Mouse (Mus musculus) small intestine, adult 2 months (tissue): ENCODE measurements at regions not wholly inside any gene's neighbourhood (a gene's known extent, or its start where the extent isn't known, plus 50 kb on each side); places are given as distances from the start of the nearest gene placed in this dataset.

Source experiments
- H3K27ac ChIP-seq: fragments of 200-500 bp; 2 replicates; pipeline ENCODE4 v1.5.1; 2012; ENCODE audit warnings: low read depth, low read length, control low read depth, inconsistent platforms; ENCODE audit not compliant: insufficient read depth
- H3K27me3 ChIP-seq: fragments of 200-500 bp; 2 replicates; pipeline ENCODE4 v1.6.1; 2012; ENCODE audit warnings: mild to moderate bottlenecking, moderate library complexity, low read length, inconsistent platforms; ENCODE audit not compliant: control insufficient read depth, insufficient read depth
- H3K36me3 ChIP-seq: fragments of 200-500 bp; 2 replicates; pipeline ENCODE4 v1.6.1; 2012; ENCODE audit warnings: mild to moderate bottlenecking, low read length, control low read depth, inconsistent platforms; ENCODE audit not compliant: control insufficient read depth, insufficient read depth
- H3K4me1 ChIP-seq: fragments of 200-500 bp; 2 replicates; pipeline ENCODE4 v1.6.1; 2012; ENCODE audit warnings: low read length, inconsistent platforms, mixed read lengths; ENCODE audit not compliant: control insufficient read depth, insufficient read depth, insufficient read length
- H3K4me3 ChIP-seq: fragments of 200-500 bp; 2 replicates; pipeline ENCODE4 v1.5.1; 2012; ENCODE audit warnings: low read depth, mild to moderate bottlenecking, control low read depth, inconsistent platforms, low read length, moderate library complexity
- CTCF ChIP-seq: fragments of 200-500 bp; IDR thresholded peaks from 2 replicates; pipeline ENCODE4 v1.5.1; 2012; ENCODE audit warnings: low read depth, mild to moderate bottlenecking, control low read depth, inconsistent platforms, low read length, moderate library complexity, mixed read lengths; ENCODE audit not compliant: insufficient replicate concordance, insufficient read length; ENCODE audit errors: extremely low read depth
- POLR2A ChIP-seq: fragments of 200-500 bp; IDR thresholded peaks from 2 replicates; pipeline ENCODE4 v1.6.1; 2012; ENCODE audit warnings: low read depth, mild to moderate bottlenecking, control low read depth, inconsistent platforms, low read length, moderate library complexity
- WGBS: fragments of 180-500 bp; shearing (Covaris S2); methylation state at CpG from one replicate; pipeline ENCODE4 v1.1.7; 2018; 5-methylcytosine and 5-hydroxymethylcytosine counted together

DNA sequence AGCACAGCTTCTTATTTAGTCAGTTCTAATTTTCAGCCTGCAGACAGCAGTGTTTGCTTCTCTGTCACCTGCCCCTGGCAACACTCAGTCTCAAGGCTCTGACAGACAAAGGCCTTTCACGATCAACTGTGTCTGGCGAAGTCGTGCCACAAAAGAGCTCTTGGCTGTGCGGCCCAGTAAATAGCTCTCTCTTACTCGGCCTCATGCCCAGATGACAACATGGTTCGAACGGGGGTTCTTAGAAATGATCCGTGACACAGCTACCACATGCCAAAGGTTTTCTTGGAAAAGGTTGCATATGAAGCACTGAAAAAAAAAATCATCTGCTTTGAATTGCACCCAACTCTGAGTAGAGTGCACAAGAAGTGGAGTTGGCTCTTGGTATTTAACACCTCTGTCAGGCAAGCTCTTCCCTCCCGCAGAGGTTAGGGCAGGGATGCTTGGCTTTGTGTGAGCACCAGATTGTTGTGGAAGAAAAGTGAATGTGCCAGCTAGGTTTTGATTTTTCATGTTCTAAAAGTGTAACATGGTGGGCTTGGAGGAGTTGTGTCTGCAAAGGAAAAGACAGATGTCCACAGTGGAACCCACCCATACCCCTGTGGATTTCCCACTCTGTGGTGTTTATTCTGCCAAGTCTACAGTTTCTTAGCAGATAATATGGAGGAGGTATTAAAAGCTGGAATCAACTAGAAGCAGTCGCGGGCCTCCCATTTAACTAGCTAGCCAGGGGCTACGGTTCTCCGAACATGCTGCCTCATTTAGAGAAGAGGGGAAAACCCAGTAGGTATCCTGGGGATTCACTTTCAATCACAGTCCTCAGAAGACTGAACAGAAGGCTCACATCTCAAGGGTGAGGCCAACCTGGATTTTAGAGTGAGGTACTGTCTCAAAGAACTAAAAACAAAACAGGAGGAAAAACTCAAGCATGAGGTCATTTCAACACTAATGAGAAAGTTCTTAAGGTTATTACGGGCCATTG is 120.0 kb upstream of the Stmnd1 start:
- TF ChIP-seq CTCF (no peak), POLR2A (no peak)
- WGBS: 81% methylated on average over 14 of the region's 14 CpGs

DNA sequence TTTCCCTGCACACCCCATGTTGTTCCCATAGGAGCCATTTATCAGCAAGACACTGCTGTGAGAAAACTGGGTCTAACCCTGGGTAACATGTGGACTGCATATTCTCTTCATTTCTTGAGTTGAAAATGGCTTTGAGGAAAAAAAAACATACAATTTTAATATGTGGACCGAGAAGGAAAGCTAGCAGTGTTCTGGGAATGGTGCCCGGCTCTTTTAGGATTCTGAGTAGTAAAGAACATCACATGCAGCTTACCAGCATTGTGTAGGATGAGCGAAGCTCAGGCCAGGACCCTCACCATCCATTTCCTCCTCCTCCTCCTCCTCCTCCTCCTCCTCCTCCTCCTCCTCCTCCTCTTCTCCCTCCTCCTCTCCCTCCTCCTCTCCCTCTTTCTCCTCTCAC is 133.5 kb upstream of the Stmnd1 start:
- no peaks in the 10 kb centered on the region for H3K27me3 ChIP-seq
- no peak overlapping the region for H3K27ac ChIP-seq
- H3K4me3 ChIP-seq: no peak overlapping the region
- 81% methylated on average over 3 of the region's 3 CpGs for WGBS
- H3K36me3 ChIP-seq: no peaks in the 10 kb centered on the region
- TF ChIP-seq CTCF (no peak), POLR2A (no peak)
- H3K4me1 ChIP-seq: no peaks in the 10 kb centered on the region

More for the DNA sequence above, 120.0 kb upstream of the Stmnd1 start:
- no peaks in the 10 kb centered on the region for H3K4me1 ChIP-seq
- H3K27me3 ChIP-seq: no peaks in the 10 kb centered on the region
- no peak overlapping the region for H3K4me3 ChIP-seq
- no peak overlapping the region for H3K27ac ChIP-seq
- H3K36me3 ChIP-seq: no peaks in the 10 kb centered on the region

DNA sequence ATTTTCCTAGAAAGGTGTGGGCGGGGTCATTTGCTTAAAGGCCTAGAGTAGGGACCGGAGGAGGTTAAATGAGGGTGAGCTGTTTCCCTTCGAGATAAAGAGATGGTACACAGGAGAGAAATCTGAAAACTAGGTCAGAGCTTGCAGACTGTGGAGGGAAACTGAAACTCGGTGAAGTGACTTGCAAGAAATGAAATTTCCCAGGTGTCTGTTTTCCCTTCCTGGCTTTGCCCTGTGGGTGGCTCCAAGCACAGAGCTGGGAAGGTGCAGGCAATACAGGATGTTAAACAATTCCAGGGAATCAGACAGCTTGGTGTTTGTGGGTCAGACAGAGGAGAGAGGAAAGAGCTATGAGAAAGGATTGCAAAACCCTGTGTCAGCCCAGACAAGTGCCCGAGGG is 134.3 kb upstream of the Stmnd1 start:
- Histone ChIP-seq H3K4me3 (no peak overlapping the region), H3K27ac (no peak overlapping the region), H3K27me3 (no peaks in the 10 kb centered on the region), H3K36me3 (no peaks in the 10 kb centered on the region), H3K4me1 (no peaks in the 10 kb centered on the region)
- TF ChIP-seq POLR2A: no peak
- TF ChIP-seq CTCF: no peak
- WGBS: 55% methylated on average over 5 of the region's 5 CpGs

DNA sequence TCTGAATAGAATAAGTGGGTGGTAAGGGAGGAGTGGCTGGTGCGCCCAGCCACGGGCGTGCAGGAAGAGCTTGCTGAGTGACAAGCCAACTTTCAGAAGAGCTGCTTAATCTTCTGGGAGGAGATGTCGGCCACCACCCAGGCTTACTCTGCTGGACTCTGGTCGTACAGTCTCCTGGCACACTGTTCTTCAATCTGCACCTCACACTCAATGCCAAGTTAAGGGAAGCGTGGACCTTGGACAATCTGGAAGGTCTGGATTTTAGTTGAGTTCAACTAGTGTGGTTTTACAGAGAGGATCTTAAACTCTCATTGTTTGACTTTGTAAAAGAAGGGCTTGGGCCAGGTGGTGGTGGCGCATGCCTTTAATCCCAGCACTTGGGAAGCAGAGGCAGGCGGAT is 138.1 kb upstream of the Stmnd1 start:
- TF ChIP-seq CTCF (no peak), POLR2A (no peak)
- no peaks in the 10 kb centered on the region for H3K4me1 ChIP-seq
- H3K36me3 ChIP-seq: no peaks in the 10 kb centered on the region
- no peak overlapping the region for H3K4me3 ChIP-seq
- 78% methylated on average over 8 of the region's 8 CpGs for WGBS
- no peak overlapping the region for H3K27ac ChIP-seq
- no peaks in the 10 kb centered on the region for H3K27me3 ChIP-seq

DNA sequence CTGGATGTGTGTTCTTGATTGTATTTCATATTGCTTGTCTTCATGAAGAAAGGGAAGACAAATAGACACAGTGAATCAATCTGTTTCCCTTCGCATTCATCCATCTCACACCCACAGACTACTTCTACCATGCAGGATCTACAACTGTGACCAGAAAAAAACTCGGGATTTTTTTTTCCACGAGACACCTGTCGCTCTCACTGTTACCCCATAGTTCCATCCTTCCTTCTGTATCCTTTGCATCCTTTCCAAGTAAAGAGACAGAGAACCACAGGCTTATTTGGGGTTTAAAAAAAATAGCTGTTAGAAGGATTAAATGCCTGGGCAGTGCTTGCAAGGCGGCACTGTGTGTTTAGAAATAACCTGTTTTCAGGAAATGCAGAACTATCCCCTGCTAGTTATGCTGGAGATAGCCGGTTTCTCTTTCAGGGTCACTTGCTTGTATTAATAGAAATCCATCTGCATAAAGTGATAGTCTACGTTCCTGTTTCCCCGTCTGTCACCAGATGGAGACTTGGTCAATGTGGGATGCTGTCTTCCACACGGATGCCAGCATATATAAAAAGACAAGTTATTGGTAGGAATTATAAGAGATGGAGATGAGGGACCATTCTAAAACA is 144.2 kb upstream of the Stmnd1 start:
- WGBS: 88% methylated on average over 9 of the region's 9 CpGs
- no peaks in the 10 kb centered on the region for H3K27me3 ChIP-seq
- no peak overlapping the region for H3K27ac ChIP-seq
- H3K36me3 ChIP-seq: no peaks in the 10 kb centered on the region
- H3K4me1 ChIP-seq: no peaks in the 10 kb centered on the region
- TF ChIP-seq CTCF (no peak), POLR2A (no peak)
- no peak overlapping the region for H3K4me3 ChIP-seq

DNA sequence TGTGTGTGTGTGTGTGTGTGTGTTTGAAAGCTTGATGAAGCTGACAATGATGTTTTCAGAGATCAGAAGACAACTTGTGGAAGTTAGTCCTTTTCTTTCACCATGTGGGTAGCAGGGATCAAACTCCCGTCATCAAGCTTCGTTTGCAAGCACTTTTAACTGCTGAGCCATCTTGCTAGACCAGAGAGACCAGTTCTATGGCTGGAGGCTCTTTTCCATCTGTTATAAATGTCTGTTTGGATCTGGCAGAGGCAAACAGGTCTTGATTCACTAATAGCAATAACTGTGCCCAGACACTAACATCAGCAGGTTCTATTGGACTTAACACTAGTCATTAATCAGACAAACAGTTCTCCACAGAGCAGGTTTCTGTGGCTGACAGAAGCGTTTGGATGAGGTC is 150.1 kb upstream of the Stmnd1 start:
- 48% methylated on average over 3 of the region's 3 CpGs for whole genome bisulfite sequencing
- Histone ChIP-seq H3K36me3 (no peaks in the 10 kb centered on the region), H3K27me3 (no peaks in the 10 kb centered on the region), H3K4me3 (no peak overlapping the region), H3K4me1 (no peaks in the 10 kb centered on the region), H3K27ac (no peak overlapping the region)
- TF ChIP-seq POLR2A: no peak

DNA sequence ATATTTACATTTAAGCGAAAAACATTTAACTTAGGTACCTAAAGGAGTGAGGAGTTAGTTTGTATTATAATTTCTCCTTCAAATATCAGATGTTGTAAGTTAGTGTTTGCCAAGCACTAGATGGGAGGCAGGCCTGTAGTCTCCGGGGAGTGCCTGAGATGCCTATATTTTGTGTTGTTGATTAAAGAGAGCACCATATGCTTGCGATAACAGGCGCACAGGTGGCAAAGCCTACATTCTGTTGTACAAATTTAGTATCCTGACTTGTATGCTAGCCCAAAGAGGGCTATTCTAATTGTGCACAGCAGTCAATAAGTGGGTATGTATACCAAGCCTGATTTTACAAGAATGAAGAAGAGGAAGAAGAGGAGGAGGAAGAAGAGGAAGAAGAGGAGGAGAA is 151.8 kb upstream of the Atxn1 start:
- 90% methylated on average over 4 of the region's 4 CpGs for WGBS
- H3K27ac ChIP-seq: no peak overlapping the region
- no peaks in the 10 kb centered on the region for H3K27me3 ChIP-seq
- no peak overlapping the region for H3K4me3 ChIP-seq
- no peaks in the 10 kb centered on the region for H3K36me3 ChIP-seq
- TF ChIP-seq CTCF: no peak
- no peak for TF ChIP-seq POLR2A
- H3K4me1 ChIP-seq: no peaks in the 10 kb centered on the region
